ENCODE assay signal across 9 mouse cellular contexts in the genomic region with DNA sequence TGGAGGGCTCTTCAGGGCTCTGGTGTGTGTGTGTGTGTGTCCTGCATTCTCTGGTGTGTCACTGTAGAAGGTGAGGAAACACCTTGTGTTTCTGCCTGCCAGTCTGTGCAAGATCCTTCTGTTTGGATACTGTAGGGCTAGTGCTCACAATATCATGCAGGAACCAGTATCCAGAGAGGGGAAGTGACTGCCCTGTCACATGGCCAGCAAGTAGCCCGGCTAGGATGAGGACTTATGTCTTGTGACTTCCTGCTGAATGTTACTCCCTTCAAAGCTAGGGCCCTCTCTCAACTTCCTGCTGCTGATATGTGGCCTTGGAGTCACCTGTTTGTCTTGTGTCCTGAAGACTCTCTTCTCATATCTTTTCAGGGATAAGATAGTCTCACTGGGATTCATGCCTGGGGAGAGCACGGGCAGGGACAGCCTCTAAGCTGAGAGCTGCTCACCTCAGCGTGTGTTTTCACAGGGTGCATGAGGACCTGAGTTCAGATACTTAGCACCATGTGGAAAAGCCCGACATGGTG. TPM values are rescaled to one million over a fixed set of nuclear protein-coding genes. Genes with fewer than 3 reads are reported as not detected.
DNase-seq lines count a peak whose midpoint lies in the region; ATAC-seq and TF ChIP-seq lines count a peak whose summit lies in the region.
"Had no signal": no experiment of that assay in that cellular context is flagged by ENCODE, and none has a peak within 500 bp of the region (broad histone marks: within the 10 kb centered on the region; RNA-seq: fewer than 3 reads in every experiment).

No protein-coding gene starts in this region.

- no peak for TF ChIP-seq EP300 in lung, postnatal 0 days (IDR thresholded peaks at IDR 0.05)

- ATAC-seq in G1E (ENCODE audit: extremely low read depth, insufficient number of reproducible peaks, low FRiP score, poor library complexity, severe bottlenecking), result peak; percentile 80
- peak; percentile 71 for ATAC-seq in lung, postnatal 0 days

- H3K36me3 ChIP-seq in G1E (replicated peaks), result peaks cover 9% of the 10 kb centered on the region
- 0 out of 2 replicates have a peak, but pooled peaks cover 3% of the 10 kb centered on the region for H3K36me3 ChIP-seq in lung, postnatal 0 days (ENCODE audit: insufficient read depth, low read length)

- peaks cover 3% of the 10 kb centered on the region; the same call in 1 of the 2 replicates for H3K4me1 ChIP-seq in G1E (ENCODE audit: insufficient read depth, low read depth, low read length)
- no peaks in the 10 kb centered on the region for H3K4me1 ChIP-seq in lung, postnatal 0 days (ENCODE audit: insufficient read depth, low read depth, low read length)

- DNase-seq in adrenal gland, adult 2 months, result peak; percentile 31
- no peak for DNase-seq in adrenal gland, adult 18-20 months (ENCODE audit: low spot score in 2 of 2)
- DNase-seq in G1E (ENCODE audit: low spot score), result no peak
- DNase-seq in heart, postnatal 14 days, result peak; percentile 9 to 11
- peak; percentile 39 for DNase-seq in lung, postnatal 0 days (ENCODE audit: low spot score)
- DNase-seq in testis, postnatal 10 days (ENCODE audit: low spot score), result no peak
- DNase-seq in adipocyte (ENCODE audit: low spot score), result no peak
- no peak for DNase-seq in layer of hippocampus, postnatal 14 days (ENCODE audit: low spot score in 2 of 2)
- DNase-seq: midbrain, embryonic 14.5 days had no signal

- TF ChIP-seq CTCF in G1E (IDR thresholded peaks at IDR 0.05; ENCODE audit: low read depth, low read length), result no peak
- no peak for TF ChIP-seq CTCF in lung, postnatal 0 days (IDR thresholded peaks at IDR 0.05)

- intact Hi-C loops in heart, postnatal 14 days (cut with DNase I), result no loop called here

- H3K9me3 ChIP-seq in G1E (replicated peaks), result no peaks in the 10 kb centered on the region
- no peaks in the 10 kb centered on the region for H3K9me3 ChIP-seq in lung, postnatal 0 days (ENCODE audit: low read length)

- no peak overlapping the region for H3K9ac ChIP-seq in lung, postnatal 0 days (replicated peaks; ENCODE audit: low read depth)

- H3K4me3 ChIP-seq in G1E (ENCODE audit: low read depth, low read length), result no peak overlapping the region
- H3K4me3 ChIP-seq in lung, postnatal 0 days (ENCODE audit: low read depth, low read length), result no peak overlapping the region

- H3K27me3 ChIP-seq in G1E (ENCODE audit: insufficient read depth, low read length), result no peaks in the 10 kb centered on the region; the same call in 1 of the 2 replicates
- no peaks in the 10 kb centered on the region for H3K27me3 ChIP-seq in lung, postnatal 0 days (replicated peaks; ENCODE audit: insufficient read depth, low read length)

- no peak overlapping the region for H3K4me2 ChIP-seq in lung, postnatal 0 days (replicated peaks; ENCODE audit: low read depth, low read length)

- 60% methylated on average over 4 of the region's 4 CpGs for WGBS in lung, postnatal 0 days

- H3K27ac ChIP-seq in lung, postnatal 0 days (ENCODE audit: low read length), result no peak overlapping the region

RNA-seq across cellular contexts. Expression of gene Snx29, which starts 20.6 kb away (rescaled TPM):
- 10 to 100 TPM; 16.8 to 19.4 TPM for total RNA-seq in adrenal gland, adult 2 months (2021)
- polyA plus RNA-seq in adrenal gland, adult 2 months (2012; rRNA removed), result 4.8 and 6.5 TPM in 2 replicates
- total RNA-seq in adrenal gland, adult 18-20 months (2021), result 10 to 100 TPM; 13.6 to 15.4 TPM
- total RNA-seq in G1E (2014; fragmentation: Nextera tagmentation) (7.8 and 9.1 TPM in 2 replicates), G1E (2017) (14.0 and 18.0 TPM in 2 replicates)
- polyA plus RNA-seq in G1E (2012), result 3.9 and 4.4 TPM in 2 replicates
- 10 to 100 TPM; 13.5 to 17.4 TPM for total RNA-seq in heart, postnatal 14 days (2021)
- polyA plus RNA-seq in lung, postnatal 0 days (2015; fragmentation: Nextera tagmentation; extraction: Ambion mirVana), result 10.0 and 10.5 TPM in 2 replicates
- total RNA-seq in layer of hippocampus, postnatal 14 days (2021), result 10 to 100 TPM; 26.9 to 33.6 TPM

RNA-seq across cellular contexts. Expression of gene Tnfrsf17, which starts 29.7 kb away (rescaled TPM):
- total RNA-seq in adrenal gland, adult 2 months (2021), result not detected
- polyA plus RNA-seq in adrenal gland, adult 2 months (2012; rRNA removed), result not detected in 2 replicates
- total RNA-seq in adrenal gland, adult 18-20 months (2021), result not detected
- total RNA-seq in G1E (2014; fragmentation: Nextera tagmentation) (not detected in 2 replicates), G1E (2017) (not detected in 2 replicates)
- not detected in 2 replicates for polyA plus RNA-seq in G1E (2012)
- not detected for total RNA-seq in heart, postnatal 14 days (2021)
- not detected in 2 replicates for polyA plus RNA-seq in lung, postnatal 0 days (2015; fragmentation: Nextera tagmentation; extraction: Ambion mirVana)
- total RNA-seq in layer of hippocampus, postnatal 14 days (2021), result not detected
- polyA plus RNA-seq: midbrain, embryonic 14.5 days had no signal

Comparison
In these comparisons a context has a peak if more than half of its experiments do, and no peak if none do; other contexts are left out.
1. DNase-seq: peak in adrenal gland, adult 2 months (single experiment), heart, postnatal 14 days (2 of 2) and lung, postnatal 0 days (single experiment); none in adrenal gland, adult 18-20 months (0 of 2), G1E (single experiment), testis, postnatal 10 days (single experiment), adipocyte (single experiment) and layer of hippocampus, postnatal 14 days (0 of 2).